ENCODE assay signal across 17 mouse cellular contexts in the genomic region with DNA sequence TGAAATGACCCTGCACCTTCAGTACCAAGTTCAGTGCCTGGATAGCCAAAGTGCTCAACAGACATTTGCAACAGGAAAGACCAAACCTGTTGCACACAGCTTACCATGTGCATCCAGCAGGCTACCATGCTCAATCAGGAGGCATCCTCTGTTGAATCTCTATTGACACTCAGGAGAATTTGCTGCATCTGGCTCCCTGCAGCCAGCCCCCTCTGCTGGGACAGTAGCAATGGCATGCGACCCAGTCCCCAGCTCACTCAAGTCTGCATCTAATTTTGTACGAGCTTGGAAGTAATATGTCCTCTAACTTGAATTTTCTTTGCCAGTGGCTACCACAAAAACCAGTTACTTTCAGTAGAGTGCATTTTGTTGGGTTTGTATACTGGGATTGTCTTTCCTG.
"Had no signal": no experiment of that assay in that cellular context is flagged by ENCODE, and none has a peak within 500 bp of the region (broad histone marks: within the 10 kb centered on the region; RNA-seq: fewer than 3 reads in every experiment).

No protein-coding gene starts in this region.

- H3K36me3 ChIP-seq: liver, embryonic 13.5 days; midbrain, embryonic 12.5 days; midbrain, embryonic 15.5 days; neural tube, embryonic 12.5 days; neural tube, embryonic 15.5 days had no signal

- H3K9me3 ChIP-seq: liver, embryonic 13.5 days; midbrain, embryonic 12.5 days; midbrain, embryonic 15.5 days; neural tube, embryonic 12.5 days; neural tube, embryonic 15.5 days had no signal

- ATAC-seq: lung, postnatal 0 days; midbrain, embryonic 15.5 days had no signal

- H3K4me3 ChIP-seq: left cerebral cortex, adult 2 months; liver, embryonic 13.5 days; midbrain, embryonic 12.5 days; midbrain, embryonic 15.5 days; neural tube, embryonic 12.5 days; neural tube, embryonic 15.5 days had no signal

- DNase-seq: kidney, adult 18-20 months; kidney, adult 9 months; kidney, postnatal 10 days; kidney, postnatal 36 days; layer of hippocampus, postnatal 36 days; liver, embryonic 13.5 days; lung, adult 2 months; right cerebral cortex, adult 18-20 months; right cerebral cortex, postnatal 14 days; right cerebral cortex, postnatal 4 days; thymus, postnatal 25 days had no signal

- H3K27me3 ChIP-seq: liver, embryonic 13.5 days; midbrain, embryonic 12.5 days; midbrain, embryonic 15.5 days; neural tube, embryonic 12.5 days; neural tube, embryonic 15.5 days had no signal

- H3K4me1 ChIP-seq: midbrain, embryonic 12.5 days; midbrain, embryonic 15.5 days; neural tube, embryonic 12.5 days; neural tube, embryonic 15.5 days had no signal

- H3K4me2 ChIP-seq: liver, embryonic 13.5 days; midbrain, embryonic 12.5 days; midbrain, embryonic 15.5 days; neural tube, embryonic 12.5 days; neural tube, embryonic 15.5 days had no signal

- H3K9ac ChIP-seq: liver, embryonic 13.5 days; midbrain, embryonic 12.5 days; midbrain, embryonic 15.5 days; neural tube, embryonic 12.5 days; neural tube, embryonic 15.5 days had no signal

- H3K27ac ChIP-seq: left cerebral cortex, adult 2 months; liver, embryonic 13.5 days; midbrain, embryonic 12.5 days; midbrain, embryonic 15.5 days; neural tube, embryonic 12.5 days; neural tube, embryonic 15.5 days had no signal
